20 mouse cellular contexts compared by ENCODE assay signal in the genomic region with DNA sequence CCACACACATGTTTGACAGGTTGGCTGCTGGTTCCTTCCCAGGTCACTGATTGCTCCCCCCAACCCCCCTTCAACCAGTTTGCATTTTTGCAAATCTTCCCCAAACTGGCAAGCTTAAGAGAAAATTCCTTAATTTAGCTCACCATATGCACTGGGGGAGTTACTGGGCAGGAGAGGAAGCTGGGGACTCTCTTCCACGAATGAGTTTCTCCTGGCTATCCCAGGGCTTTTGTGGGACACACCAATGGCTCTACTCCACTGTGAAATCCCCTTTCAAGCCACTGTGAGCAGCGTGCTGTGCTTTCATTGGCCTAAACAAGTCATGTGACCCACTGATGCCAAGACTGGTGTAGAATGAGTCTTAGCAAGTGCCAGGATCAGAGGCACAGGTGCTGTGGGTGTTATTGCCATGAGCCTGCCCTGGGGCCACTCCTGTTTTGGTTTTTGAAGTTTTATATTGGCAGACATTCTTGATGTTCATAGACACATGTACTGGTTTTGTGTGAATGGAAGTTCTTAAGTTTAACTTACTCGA.
A peak's percentile ranks its signal among the peaks of the same experiment; 100 is the strongest.
DNase-seq lines count a peak whose midpoint lies in the region; ATAC-seq lines count a peak whose summit lies in the region.
"Had no signal": no experiment of that assay in that cellular context is flagged by ENCODE, and none has a peak within 500 bp of the region (broad histone marks: within the 10 kb centered on the region; RNA-seq: fewer than 3 reads in every experiment).

No protein-coding gene starts in this region.

- H3K27me3 ChIP-seq in forebrain, embryonic 13.5 days = no peaks in the 10 kb centered on the region
- H3K27me3 ChIP-seq: embryonic facial prominence, embryonic 12.5 days; forebrain, embryonic 15.5 days had no signal

- no peak overlapping the region for H3K4me2 ChIP-seq in forebrain, embryonic 13.5 days
- H3K4me2 ChIP-seq: embryonic facial prominence, embryonic 12.5 days; forebrain, embryonic 15.5 days had no signal

- no peaks in the 10 kb centered on the region for H3K4me1 ChIP-seq in forebrain, embryonic 13.5 days
- H3K4me1 ChIP-seq: embryonic facial prominence, embryonic 10.5 days; embryonic facial prominence, embryonic 12.5 days; forebrain, embryonic 15.5 days had no signal

- no peak overlapping the region for H3K4me3 ChIP-seq in forebrain, embryonic 13.5 days
- H3K4me3 ChIP-seq: embryonic facial prominence, embryonic 10.5 days; embryonic facial prominence, embryonic 12.5 days; forebrain, embryonic 15.5 days had no signal

- no peaks in the 10 kb centered on the region for H3K36me3 ChIP-seq in forebrain, embryonic 13.5 days (ENCODE audit: poor library complexity, severe bottlenecking)
- H3K36me3 ChIP-seq: embryonic facial prominence, embryonic 10.5 days; embryonic facial prominence, embryonic 12.5 days; forebrain, embryonic 15.5 days had no signal

- H3K9me3 ChIP-seq in forebrain, embryonic 13.5 days (replicated peaks) = no peaks in the 10 kb centered on the region
- H3K9me3 ChIP-seq: embryonic facial prominence, embryonic 10.5 days; embryonic facial prominence, embryonic 12.5 days; forebrain, embryonic 15.5 days had no signal

- peak; percentile 80 for DNase-seq in heart, adult 11 months
- no peak for DNase-seq in heart, postnatal 10 days
- peak; percentile 9 for DNase-seq in ES-CJ7 (ENCODE audit: low read depth, low spot score)
- peak; percentile 11 for DNase-seq in ZHBTc4 (ENCODE audit: low read depth, low spot score)
- peak; percentile 45 for DNase-seq in telencephalon, adult 2 months (ENCODE audit: low read depth, low spot score)
- DNase-seq in cerebellum, adult 8-10 months = no peak
- no peak for DNase-seq in spleen, postnatal 10 days (ENCODE audit: low spot score in 2 of 2)
- DNase-seq: adrenal gland, adult 8-10 months; adrenal gland, postnatal 14 days; adrenal gland, postnatal 36 days; cerebellum, adult 11 months; cerebellum, adult 18-20 months; cerebellum, adult 9-10 months; cerebellum, postnatal 10 days; cerebellum, postnatal 25 days; forebrain, postnatal 0 days had no signal

- H3K27ac ChIP-seq in forebrain, embryonic 13.5 days = no peak overlapping the region
- H3K27ac ChIP-seq: embryonic facial prominence, embryonic 10.5 days; embryonic facial prominence, embryonic 12.5 days; forebrain, embryonic 15.5 days had no signal

- no peak overlapping the region for H3K9ac ChIP-seq in forebrain, embryonic 13.5 days
- H3K9ac ChIP-seq: embryonic facial prominence, embryonic 12.5 days; forebrain, embryonic 15.5 days; forebrain, postnatal 0 days had no signal

- ATAC-seq in forebrain, embryonic 13.5 days = no peak
- ATAC-seq: forebrain, embryonic 15.5 days; forebrain, postnatal 0 days had no signal

- WGBS in forebrain, embryonic 13.5 days = 58% methylated on average over 3 of the region's 3 CpGs

- intact Hi-C loops in heart, postnatal 10 days (cut with DNase I) = no loop called here

Comparison
In these comparisons a context has a peak if more than half of its experiments do, and no peak if none do; other contexts are left out.
1. DNase-seq: peak in heart, adult 11 months (single experiment), ES-CJ7 (single experiment), ZHBTc4 (single experiment) and telencephalon, adult 2 months (single experiment); none in heart, postnatal 10 days (0 of 2), cerebellum, adult 8-10 months (single experiment) and spleen, postnatal 10 days (0 of 2).